Mouse (Mus musculus) adipose tissue, adult 10 weeks (tissue): Measurements from ENCODE around the gene Chrna10. TPM values are rescaled to one million over a fixed set of nuclear protein-coding genes. Genes with fewer than 3 reads are reported as not detected.

Source experiments
- polyA plus RNA-seq: library from polyadenylated mRNA; stranded (reverse); fragments of 350-450 nt; fragmentation: Illumina TruSeq; extraction: RNeasy Lipid Tissue Mini Kit (QIAGEN cat#74804); gene quantifications from one replicate; pipeline ENCODE4 v1.2.3, GENCODE M21; 2014; ENCODE audit warnings: low read depth, low replicate concordance

Gene Chrna10
- polyA plus RNA-seq, result not detected

DNA sequence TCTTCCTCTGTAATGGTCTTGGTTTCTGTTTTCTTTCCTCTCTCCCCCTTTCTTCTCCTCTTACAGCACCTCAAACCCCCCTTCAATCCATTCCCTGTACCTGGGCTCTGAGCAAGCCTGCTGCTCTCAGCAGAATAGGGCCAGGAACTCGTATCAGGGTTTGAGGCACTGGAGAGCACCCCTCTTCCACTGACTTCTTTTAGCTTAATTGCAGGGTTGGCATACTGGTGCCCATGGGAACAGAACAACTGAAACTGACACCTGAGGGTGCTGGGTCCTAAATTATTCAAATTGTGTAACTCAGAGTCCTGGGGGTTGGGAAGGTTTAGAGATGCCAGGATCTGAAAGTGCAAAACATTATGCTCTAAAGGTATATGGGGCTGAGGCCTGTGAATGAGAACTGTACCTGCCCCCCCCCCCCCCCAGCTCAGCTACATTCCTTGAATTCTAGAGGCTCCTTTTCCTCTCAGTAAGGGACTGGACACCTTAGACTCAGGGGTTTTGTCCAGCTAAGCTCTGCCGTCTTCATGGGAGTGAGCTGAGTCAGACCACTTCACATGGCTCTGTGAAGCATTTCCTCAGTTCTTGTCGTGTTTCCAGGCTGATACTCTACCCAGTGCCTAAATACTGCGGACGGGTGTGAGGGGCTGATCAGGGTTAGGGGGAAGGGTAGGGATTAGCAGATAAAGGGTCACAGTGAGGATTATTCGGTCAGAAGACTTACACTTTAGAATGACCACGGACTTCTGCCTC lies at the start of gene Chrna10:
Gene Chrna10 (minus strand): TSS at position 250 of the 753 bp plus-strand sequence.

DNA sequence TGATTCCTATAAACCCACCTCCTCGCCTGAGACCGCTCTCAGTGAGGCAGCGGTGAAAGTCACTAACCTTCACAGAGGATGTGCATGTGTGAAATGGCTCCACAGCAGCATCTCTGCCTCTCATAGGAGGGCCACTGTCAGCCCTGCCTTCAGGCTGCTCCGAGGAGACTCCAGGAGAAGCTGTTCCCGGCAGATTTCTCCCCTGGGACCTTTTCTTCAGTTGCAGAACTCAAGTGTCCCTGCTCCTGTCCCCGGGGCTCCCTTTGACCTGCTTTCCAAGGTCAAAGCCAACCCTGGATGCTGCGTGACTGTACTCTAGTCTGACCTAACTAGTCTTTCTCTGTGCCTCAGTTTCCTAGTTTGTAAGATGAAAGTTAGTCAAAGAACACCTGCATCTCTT lies 7.5 kb downstream of the Chrna10 start, which contains the start of gene Art5:
Gene Art5 (minus strand): TSS at position 319 of the 400 bp plus-strand sequence.

GRCm38 (mm10) chr7:102101487-102101886 lies 15.1 kb downstream of the Chrna10 start, which contains the start of gene Art1:
Art1 (plus strand) TSS chr7:102101743.

GRCm38 (mm10) chr7:102082816-102083215 lies 33.8 kb downstream of the Chrna10 start, which contains the start of gene Trpc2:
Trpc2 (plus strand) TSS chr7:102083116.

GRCm38 (mm10) chr7:102065046-102065891 lies 51.4 kb downstream of the Chrna10 start, which contains the start of the genes Rnf121, Xndc1 and Xntrpc:
Rnf121 (minus strand) TSS chr7:102065469.
Xndc1 (plus strand) TSS chr7:102065511.
Xntrpc (plus strand) TSS chr7:102065713.

Other genes starting within 250 kb of the Chrna10 start
- gene Folr1, start 246.0 kb downstream of the Chrna10 start, polyA plus RNA-seq, result 41.9 TPM
- 159 TPM for gene Lamtor1, start 210.9 kb downstream of the Chrna10 start, polyA plus RNA-seq
- 0.65 TPM for gene Tomt, start 210.5 kb downstream of the Chrna10 start, polyA plus RNA-seq
- gene Lrrc51, start 182.9 kb downstream of the Chrna10 start, polyA plus RNA-seq, result 58.8 TPM
- gene Numa1, start 182.7 kb downstream of the Chrna10 start, polyA plus RNA-seq, result 93.3 TPM
- gene Il18bp, start 98.1 kb downstream of the Chrna10 start, polyA plus RNA-seq, result 9.5 TPM
- gene Rnf121, start 51.4 kb downstream of the Chrna10 start, polyA plus RNA-seq, result 26.7 TPM
- gene Xndc1, start 51.3 kb downstream of the Chrna10 start, polyA plus RNA-seq, result 17.4 TPM
- 0.87 TPM for gene Xntrpc, start 51.1 kb downstream of the Chrna10 start, polyA plus RNA-seq
- gene Trpc2, start 33.7 kb downstream of the Chrna10 start, polyA plus RNA-seq, result 1.0 TPM
- gene Art1, start 15.1 kb downstream of the Chrna10 start, polyA plus RNA-seq, result 0.36 TPM
- gene Art5, start 7.3 kb downstream of the Chrna10 start, polyA plus RNA-seq, result 2.0 TPM
- gene Nup98, start 93.3 kb upstream of the Chrna10 start, polyA plus RNA-seq, result 27.5 TPM
- 377 TPM for gene Pgap2, start 93.4 kb upstream of the Chrna10 start, polyA plus RNA-seq
- 43.1 TPM for gene Rhog, start 139.2 kb upstream of the Chrna10 start, polyA plus RNA-seq
- gene Stim1, start 151.0 kb upstream of the Chrna10 start, polyA plus RNA-seq, result 47.4 TPM